Mouse (Mus musculus): ENCODE results near the gene Oosp2. TPM values are rescaled to one million over a fixed set of nuclear protein-coding genes. Genes with fewer than 3 reads are reported as not detected.

Gene Oosp2
- 1.3 TPM in 1 of 4 replicates, not detected in the others for total RNA-seq (2023; ENCODE audit: inconsistent age)

GRCm38 (mm10) chr19:11660459-11660858, at the start of gene Oosp2:
Gene Oosp2 (minus strand): TSS chr19:11660559.

GRCm38 (mm10) chr19:11696755-11697154, 36.4 kb upstream of the Oosp2 start, which contains the start of gene Oosp3:
Gene Oosp3 (plus strand): TSS chr19:11697055.

GRCm38 (mm10) chr19:11690839-11691238, 30.5 kb upstream of the Oosp2 start, which contains the start of gene Oosp1:
Gene Oosp1 (minus strand): TSS chr19:11691150.

GRCm38 (mm10) chr19:11640732-11641131, 19.6 kb downstream of the Oosp2 start, which contains the start of gene Ms4a3:
Gene Ms4a3 (minus strand): TSS chr19:11640851.

GRCm38 (mm10) chr19:11623551-11623950, 36.8 kb downstream of the Oosp2 start, which contains the start of gene Ms4a2:
Gene Ms4a2 (minus strand): TSS chr19:11623719.

GRCm38 (mm10) chr19:11604603-11605002, 55.8 kb downstream of the Oosp2 start, which contains the start of gene Ms4a6d:
Gene Ms4a6d (minus strand): TSS chr19:11604849.

Other genes starting within 250 kb of the Oosp2 start
- 19.0 to 28.4 TPM (median 21.9 TPM) in 4 replicates for gene Ms4a4b, start 217.0 kb downstream of the Oosp2 start, total RNA-seq (2023; ENCODE audit: inconsistent age)
- 17.6 to 21.8 TPM (median 20.2 TPM) in 4 replicates for gene Ms4a6c, start 191.2 kb downstream of the Oosp2 start, total RNA-seq (2023; ENCODE audit: inconsistent age)
- gene Gm8369, start 174.6 kb downstream of the Oosp2 start, total RNA-seq (2023; ENCODE audit: inconsistent age) = 189 to 234 TPM (median 225 TPM) in 4 replicates
- 75.6 to 97.7 TPM (median 82.5 TPM) in 4 replicates for gene Ms4a6b, start 144.0 kb downstream of the Oosp2 start, total RNA-seq (2023; ENCODE audit: inconsistent age)
- 0.32 to 0.48 TPM (median 0.45 TPM) in 3 of 4 replicates, not detected in the other for gene Ms4a4d, start 123.8 kb downstream of the Oosp2 start, total RNA-seq (2023; ENCODE audit: inconsistent age)
- gene Ms4a6d, start 55.7 kb downstream of the Oosp2 start, total RNA-seq (2023; ENCODE audit: inconsistent age) = 2.6 to 4.4 TPM (median 2.8 TPM) in 4 replicates
- not detected in 4 replicates for gene Ms4a2, start 36.8 kb downstream of the Oosp2 start, total RNA-seq (2023; ENCODE audit: inconsistent age)
- not detected in 4 replicates for gene Ms4a3, start 19.7 kb downstream of the Oosp2 start, total RNA-seq (2023; ENCODE audit: inconsistent age)
- 0.72 to 2.3 TPM (median 1.8 TPM) in 4 replicates for gene Oosp1, start 30.6 kb upstream of the Oosp2 start, total RNA-seq (2023; ENCODE audit: inconsistent age)
- gene Oosp3, start 36.5 kb upstream of the Oosp2 start, total RNA-seq (2023; ENCODE audit: inconsistent age) = not detected in 4 replicates
- not detected in 4 replicates for gene Gif, start 87.0 kb upstream of the Oosp2 start, total RNA-seq (2023; ENCODE audit: inconsistent age)
- gene Mrpl16, start 109.8 kb upstream of the Oosp2 start, total RNA-seq (2023; ENCODE audit: inconsistent age) = 31.6 to 38.6 TPM (median 33.7 TPM) in 4 replicates
- gene Stx3, start 158.8 kb upstream of the Oosp2 start, total RNA-seq (2023; ENCODE audit: inconsistent age) = 0.30 to 1.5 TPM (median 0.58 TPM) in 4 replicates
- gene Olfr1417, start 178.7 kb upstream of the Oosp2 start, total RNA-seq (2023; ENCODE audit: inconsistent age) = not detected in 4 replicates
- not detected in 4 replicates for gene Olfr1418, start 200.5 kb upstream of the Oosp2 start, total RNA-seq (2023; ENCODE audit: inconsistent age)
- gene Olfr1419, start 214.5 kb upstream of the Oosp2 start, total RNA-seq (2023; ENCODE audit: inconsistent age) = not detected in 4 replicates
- gene Olfr1420, start 226.0 kb upstream of the Oosp2 start, total RNA-seq (2023; ENCODE audit: inconsistent age) = not detected in 4 replicates